Mouse (Mus musculus): ENCODE measurements around the gene Adipor2. TPM values are rescaled to one million over a fixed set of nuclear protein-coding genes. Genes with fewer than 3 reads are reported as not detected.

Gene Adipor2
- polyA plus RNA-seq, 1 experiment from 2014 or later: 101 TPM

GRCm38 (mm10) chr6:119320481-119320880, 97.0 kb downstream of the Adipor2 start:
- Histone ChIP-seq H3K4me1 (replicated peaks) (no peaks in the 10 kb centered on the region), H3K27ac (no peak overlapping the region), H3K27me3 (replicated peaks) (no peaks in the 10 kb centered on the region), H3K4me2 (replicated peaks) (no peak overlapping the region), H3K9me3 (no peaks in the 10 kb centered on the region), H3K4me3 (replicated peaks) (no peak overlapping the region), H3K36me3 (no peaks in the 10 kb centered on the region), H3K9ac (no peak overlapping the region)
- no peak for ATAC-seq
- 33% methylated on average over 16 of the region's 16 CpGs for WGBS

- H3K9me3 ChIP-seq: no peaks in the 10 kb centered on the region
- H3K4me1 ChIP-seq (replicated peaks): no peaks in the 10 kb centered on the region
- no peak for ATAC-seq
- no peak overlapping the region for H3K9ac ChIP-seq
- H3K27ac ChIP-seq: no peak overlapping the region
- H3K4me2 ChIP-seq (replicated peaks): no peak overlapping the region
- H3K4me3 ChIP-seq (replicated peaks): no peak overlapping the region
- no peaks in the 10 kb centered on the region for H3K27me3 ChIP-seq (replicated peaks)
- no peaks in the 10 kb centered on the region for H3K36me3 ChIP-seq
- 82% methylated on average over 2 of the region's 2 CpGs for WGBS
Observed at GRCm38 (mm10) chr6:119319358-119319757, 98.1 kb downstream of the Adipor2 start.

- H3K9ac ChIP-seq: no peak overlapping the region
- no peak overlapping the region for H3K4me3 ChIP-seq (replicated peaks)
- H3K9me3 ChIP-seq: no peaks in the 10 kb centered on the region
- no peak overlapping the region for H3K27ac ChIP-seq
- H3K36me3 ChIP-seq: no peaks in the 10 kb centered on the region
- WGBS: 86% methylated on average over 9 of the region's 9 CpGs
- no peaks in the 10 kb centered on the region for H3K4me1 ChIP-seq (replicated peaks)
- H3K4me2 ChIP-seq (replicated peaks): no peak overlapping the region
- no peaks in the 10 kb centered on the region for H3K27me3 ChIP-seq (replicated peaks)
- ATAC-seq: no peak
Observed at GRCm38 (mm10) chr6:119318732-119319131, 98.8 kb downstream of the Adipor2 start.

GRCm38 (mm10) chr6:119314751-119315476, 102.6 kb downstream of the Adipor2 start:
- H3K4me2 ChIP-seq (replicated peaks): no peak overlapping the region
- H3K4me1 ChIP-seq (replicated peaks): no peaks in the 10 kb centered on the region
- no peak overlapping the region for H3K27ac ChIP-seq
- H3K27me3 ChIP-seq (replicated peaks): no peaks in the 10 kb centered on the region
- WGBS: 50% methylated on average over 7 of the region's 7 CpGs
- no peak for ATAC-seq
- no peaks in the 10 kb centered on the region for H3K36me3 ChIP-seq
- H3K9ac ChIP-seq: no peak overlapping the region
- H3K4me3 ChIP-seq (replicated peaks): no peak overlapping the region
- H3K9me3 ChIP-seq: no peaks in the 10 kb centered on the region

- no peaks in the 10 kb centered on the region for H3K9me3 ChIP-seq
- no peak for ATAC-seq
- 47% methylated on average over 14 of the region's 14 CpGs for WGBS
Observed at GRCm38 (mm10) chr6:119313588-119314375, 103.7 kb downstream of the Adipor2 start.

GRCm38 (mm10) chr6:119313096-119313495, 104.4 kb downstream of the Adipor2 start:
- Histone ChIP-seq H3K4me1 (replicated peaks) (no peaks in the 10 kb centered on the region), H3K27ac (no peak overlapping the region), H3K36me3 (no peaks in the 10 kb centered on the region), H3K9me3 (no peaks in the 10 kb centered on the region), H3K27me3 (replicated peaks) (0 out of 2 replicates have a peak, but pooled peaks cover 2% of the 10 kb centered on the region), H3K4me2 (replicated peaks) (no peak overlapping the region), H3K4me3 (replicated peaks) (no peak overlapping the region), H3K9ac (no peak overlapping the region)
- WGBS: 54% methylated on average over 3 of the region's 3 CpGs
- no peak for ATAC-seq

More at GRCm38 (mm10) chr6:119313588-119314375, 103.7 kb downstream of the Adipor2 start:
- no peak overlapping the region for H3K9ac ChIP-seq
- H3K27me3 ChIP-seq (replicated peaks): 0 out of 2 replicates have a peak, but pooled peaks cover 2% of the 10 kb centered on the region
- H3K4me2 ChIP-seq (replicated peaks): no peak overlapping the region
- no peaks in the 10 kb centered on the region for H3K4me1 ChIP-seq (replicated peaks)
- no peak overlapping the region for H3K27ac ChIP-seq
- no peak overlapping the region for H3K4me3 ChIP-seq (replicated peaks)
- H3K36me3 ChIP-seq: no peaks in the 10 kb centered on the region

- H3K4me2 ChIP-seq (replicated peaks): no peak overlapping the region
- no peak overlapping the region for H3K4me3 ChIP-seq (replicated peaks)
- H3K36me3 ChIP-seq: no peaks in the 10 kb centered on the region
- H3K9me3 ChIP-seq: no peaks in the 10 kb centered on the region
- H3K27ac ChIP-seq: no peak overlapping the region
- H3K9ac ChIP-seq: no peak overlapping the region
- no peaks in the 10 kb centered on the region for H3K4me1 ChIP-seq (replicated peaks)
- 0 out of 2 replicates have a peak, but pooled peaks cover 2% of the 10 kb centered on the region for H3K27me3 ChIP-seq (replicated peaks)
- ATAC-seq: no peak
- WGBS: 78% methylated on average over 6 of the region's 6 CpGs
Observed at GRCm38 (mm10) chr6:119312381-119312780, 105.1 kb downstream of the Adipor2 start.

GRCm38 (mm10) chr6:119310176-119310575, 107.3 kb downstream of the Adipor2 start:
- Histone ChIP-seq H3K9ac (no peak overlapping the region), H3K27ac (no peak overlapping the region), H3K4me2 (replicated peaks) (no peak overlapping the region), H3K4me3 (replicated peaks) (no peak overlapping the region), H3K4me1 (replicated peaks) (no peaks in the 10 kb centered on the region), H3K9me3 (no peaks in the 10 kb centered on the region), H3K36me3 (no peaks in the 10 kb centered on the region), H3K27me3 (replicated peaks) (0 out of 2 replicates have a peak, but pooled peaks cover 2% of the 10 kb centered on the region)
- ATAC-seq: no peak
- WGBS: 56% methylated on average over 9 of the region's 9 CpGs

GRCm38 (mm10) chr6:119307867-119308413, 109.6 kb downstream of the Adipor2 start:
- Histone ChIP-seq H3K9me3 (no peaks in the 10 kb centered on the region), H3K27ac (no peak overlapping the region), H3K36me3 (no peaks in the 10 kb centered on the region), H3K9ac (no peak overlapping the region), H3K4me2 (replicated peaks) (no peak overlapping the region), H3K27me3 (replicated peaks) (0 out of 2 replicates have a peak, but pooled peaks cover 2% of the 10 kb centered on the region), H3K4me1 (replicated peaks) (no peaks in the 10 kb centered on the region), H3K4me3 (replicated peaks) (no peak overlapping the region)
- ATAC-seq: no peak
- WGBS: 65% methylated on average over 10 of the region's 10 CpGs

- H3K36me3 ChIP-seq: no peaks in the 10 kb centered on the region
- H3K27me3 ChIP-seq (replicated peaks): no peaks in the 10 kb centered on the region
- no peak overlapping the region for H3K4me2 ChIP-seq (replicated peaks)
- 84% methylated on average over 6 of the region's 6 CpGs for WGBS
- H3K4me1 ChIP-seq (replicated peaks): no peaks in the 10 kb centered on the region
- no peak overlapping the region for H3K9ac ChIP-seq
- no peak for ATAC-seq
- H3K9me3 ChIP-seq: no peaks in the 10 kb centered on the region
- no peak overlapping the region for H3K27ac ChIP-seq
- H3K4me3 ChIP-seq (replicated peaks): no peak overlapping the region
Observed at GRCm38 (mm10) chr6:119303331-119303730, 114.2 kb downstream of the Adipor2 start.
